Mouse (Mus musculus) kidney, embryonic 14.5 days (tissue): ENCODE measurements around the gene Gm20518. TPM values are rescaled to one million over a fixed set of nuclear protein-coding genes. Genes with fewer than 3 reads are reported as not detected.

Experiments used
- ATAC-seq: fragments of 200-750 bp; cut with Nextera tagmentation; 2 replicates; pipeline ENCODE4 v1.8.0; 2017; ENCODE audit warnings: moderate number of reproducible peaks, mild to moderate bottlenecking, moderate TSS enrichment, moderate library complexity; ENCODE audit not compliant: low FRiP score, low TSS enrichment
- H3K27ac ChIP-seq: fragments of 300-500 bp; sonication (generic); 2 replicates; pipeline ENCODE4 v1.5.1; 2014; ENCODE audit warnings: low read depth, mild to moderate bottlenecking, low read length, moderate library complexity, mixed read lengths
- H3K27me3 ChIP-seq: fragments of 300-500 bp; sonication (generic); 2 replicates; pipeline ENCODE4 v1.6.1; 2014; ENCODE audit warnings: mild to moderate bottlenecking, low read length; ENCODE audit not compliant: control insufficient read depth, insufficient read depth
- H3K36me3 ChIP-seq: fragments of 300-500 bp; sonication (generic); 2 replicates; pipeline ENCODE4 v1.6.1; 2014; ENCODE audit warnings: low read length, mixed read lengths; ENCODE audit not compliant: control insufficient read depth, insufficient read depth
- H3K4me1 ChIP-seq: fragments of 300-500 bp; sonication (generic); 2 replicates; pipeline ENCODE4 v1.6.1; 2014; ENCODE audit warnings: low read length, mixed read lengths; ENCODE audit not compliant: control insufficient read depth, insufficient read depth
- H3K4me2 ChIP-seq: fragments of 300-500 bp; sonication (generic); replicated peaks from 2 replicates; pipeline ENCODE4 v1.6.1; 2014; ENCODE audit warnings: low read depth, mild to moderate bottlenecking, low read length
- H3K4me3 ChIP-seq: fragments of 300-500 bp; sonication (generic); 2 replicates; pipeline ENCODE4 v1.5.1; 2014; ENCODE audit warnings: mild to moderate bottlenecking, low read length
- H3K9ac ChIP-seq: fragments of 300-500 bp; sonication (generic); 2 replicates; pipeline ENCODE4 v1.6.1; 2014; ENCODE audit warnings: low read depth, mild to moderate bottlenecking, low read length, moderate library complexity
- H3K9me3 ChIP-seq: fragments of 300-500 bp; sonication (generic); 2 replicates; pipeline ENCODE4 v1.6.1; 2016; ENCODE audit warnings: low read length; ENCODE audit not compliant: control insufficient read depth
- WGBS: fragments of 180-500 bp; shearing (Covaris S2); extraction: QIAGEN DNeasy Blood & Tissue Kit; methylation state at CpG from one replicate; pipeline ENCODE4 v1.1.7; 2014; 5-methylcytosine and 5-hydroxymethylcytosine counted together
- polyA plus RNA-seq: library from polyadenylated mRNA; unstranded; fragments of >200 nt; fragmentation: Nextera tagmentation; extraction: Ambion mirVana; gene quantifications from 2 replicates; pipeline ENCODE4 v1.2.1, GENCODE M21; 2014

The Gm20518 gene
- polyA plus RNA-seq, 1 experiment from 2014 or later = 0.31 TPM

- WGBS = 57% methylated on average over 3 of the region's 3 CpGs
- Histone ChIP-seq H3K4me3 (no peak overlapping the region), H3K4me1 (no peaks in the 10 kb centered on the region), H3K9ac (no peak overlapping the region), H3K9me3 (no peaks in the 10 kb centered on the region), H3K36me3 (no peaks in the 10 kb centered on the region), H3K27ac (no peak overlapping the region), H3K4me2 (no peak overlapping the region), H3K27me3 (peaks cover 40% of the 10 kb centered on the region)
- no peak for ATAC-seq
Measured at GRCm38 (mm10) chr16:17828867-17829266, 62.6 kb downstream of the Gm20518 start.

GRCm38 (mm10) chr16:17828229-17828628, 63.2 kb downstream of the Gm20518 start:
- Histone ChIP-seq H3K27me3 (peaks cover 35% of the 10 kb centered on the region), H3K36me3 (no peaks in the 10 kb centered on the region), H3K9me3 (no peaks in the 10 kb centered on the region), H3K9ac (no peak overlapping the region), H3K4me1 (no peaks in the 10 kb centered on the region), H3K27ac (no peak overlapping the region), H3K4me2 (no peak overlapping the region), H3K4me3 (no peak overlapping the region)
- no peak for ATAC-seq
- 89% methylated on average over 2 of the region's 2 CpGs for WGBS

- Histone ChIP-seq H3K4me1 (no peaks in the 10 kb centered on the region), H3K27ac (no peak overlapping the region), H3K9me3 (no peaks in the 10 kb centered on the region), H3K4me2 (no peak overlapping the region), H3K36me3 (no peaks in the 10 kb centered on the region), H3K27me3 (peaks cover 19% of the 10 kb centered on the region), H3K4me3 (no peak overlapping the region), H3K9ac (no peak overlapping the region)
- 81% methylated on average over 2 of the region's 2 CpGs for WGBS
- no peak for ATAC-seq
Measured at GRCm38 (mm10) chr16:17826500-17826899, 65.0 kb downstream of the Gm20518 start.

- Histone ChIP-seq H3K9me3 (no peaks in the 10 kb centered on the region), H3K9ac (no peak overlapping the region), H3K4me2 (no peak overlapping the region), H3K36me3 (no peaks in the 10 kb centered on the region), H3K4me1 (peaks cover 8% of the 10 kb centered on the region; the same call in 1 of the 2 replicates), H3K27me3 (peaks cover 9% of the 10 kb centered on the region), H3K4me3 (no peak overlapping the region), H3K27ac (no peak overlapping the region)
- 78% methylated on average over 8 of the region's 8 CpGs for WGBS
- ATAC-seq = no peak
Measured at GRCm38 (mm10) chr16:17816528-17816927, 74.9 kb downstream of the Gm20518 start.

GRCm38 (mm10) chr16:17815411-17816402, 75.8 kb downstream of the Gm20518 start:
- no peak overlapping the region for H3K27ac ChIP-seq
- peak overlapping the region; percentile 94 for H3K4me2 ChIP-seq

GRCm38 (mm10) chr16:17813173-17813572, 78.3 kb downstream of the Gm20518 start:
- ATAC-seq = no peak
- 49% methylated on average over 4 of the region's 4 CpGs for WGBS
- peaks cover 18% of the 10 kb centered on the region; the same call in 1 of the 2 replicates for H3K4me1 ChIP-seq
- H3K9ac ChIP-seq = no peak overlapping the region
- H3K9me3 ChIP-seq = no peaks in the 10 kb centered on the region
- no peak overlapping the region for H3K27ac ChIP-seq
- H3K36me3 ChIP-seq = peaks cover 2% of the 10 kb centered on the region; the same call in 1 of the 2 replicates
- H3K4me2 ChIP-seq = no peak overlapping the region
- peaks cover 5% of the 10 kb centered on the region; the same call in 1 of the 2 replicates for H3K27me3 ChIP-seq
- no peak overlapping the region for H3K4me3 ChIP-seq

More at GRCm38 (mm10) chr16:17815411-17816402, 75.8 kb downstream of the Gm20518 start:
- peak overlapping the region; percentile 68 for H3K9ac ChIP-seq
- 2% methylated on average over 63 of the region's 63 CpGs for WGBS
- no peaks in the 10 kb centered on the region for H3K36me3 ChIP-seq
- H3K4me3 ChIP-seq = peak overlapping the region; percentile 54
- peaks cover 8% of the 10 kb centered on the region for H3K27me3 ChIP-seq
- no peaks in the 10 kb centered on the region for H3K9me3 ChIP-seq
- ATAC-seq = peak; percentile 87
- H3K4me1 ChIP-seq = peaks cover 8% of the 10 kb centered on the region; the same call in 1 of the 2 replicates

- 3% methylated on average over 5 of the region's 5 CpGs for WGBS
- H3K36me3 ChIP-seq = peaks cover 5% of the 10 kb centered on the region; the same call in 1 of the 2 replicates
- H3K9ac ChIP-seq = no peak overlapping the region
- peaks cover 26% of the 10 kb centered on the region for H3K4me1 ChIP-seq
- no peak for ATAC-seq
- H3K27me3 ChIP-seq = peaks cover 5% of the 10 kb centered on the region; the same call in 1 of the 2 replicates
- no peaks in the 10 kb centered on the region for H3K9me3 ChIP-seq
- H3K4me3 ChIP-seq = no peak overlapping the region
- no peak overlapping the region for H3K27ac ChIP-seq
- H3K4me2 ChIP-seq = no peak overlapping the region
Measured at GRCm38 (mm10) chr16:17812120-17812519, 79.4 kb downstream of the Gm20518 start.

- Histone ChIP-seq H3K27ac (no peak overlapping the region), H3K36me3 (peaks cover 7% of the 10 kb centered on the region; the same call in 1 of the 2 replicates), H3K9ac (no peak overlapping the region), H3K4me1 (peaks cover 31% of the 10 kb centered on the region), H3K4me3 (no peak overlapping the region), H3K27me3 (peaks cover 16% of the 10 kb centered on the region), H3K4me2 (no peak overlapping the region), H3K9me3 (no peaks in the 10 kb centered on the region)
- ATAC-seq = 0 out of 2 replicates have a peak, but pooled peaks have one; percentile 6
- WGBS = 33% methylated on average over 7 of the region's 7 CpGs
Measured at GRCm38 (mm10) chr16:17809711-17810110, 81.8 kb downstream of the Gm20518 start.

GRCm38 (mm10) chr16:17809125-17809524, 82.3 kb downstream of the Gm20518 start:
- Histone ChIP-seq H3K9ac (no peak overlapping the region), H3K27me3 (peaks cover 22% of the 10 kb centered on the region), H3K4me1 (peaks cover 37% of the 10 kb centered on the region), H3K4me3 (no peak overlapping the region), H3K9me3 (no peaks in the 10 kb centered on the region), H3K27ac (no peak overlapping the region), H3K36me3 (peaks cover 9% of the 10 kb centered on the region; the same call in 1 of the 2 replicates), H3K4me2 (no peak overlapping the region)
- WGBS = 83% methylated on average over 4 of the region's 4 CpGs
- no peak for ATAC-seq
